Mouse (Mus musculus) ZHBTc4 (cell line): ENCODE data around the gene Zfp651.

Source experiments
- DNase-seq: peaks from one replicate; pipeline ENCODE4 v3.0.0-alpha.2; 2011; ENCODE audit warnings: low read depth, low spot score

Zfp651 gene

GRCm38 (mm10) chr9:121759091-121760081 lies at the start of gene Zfp651:
Gene Zfp651 (plus strand): TSS chr9:121759330.
- DNase-seq, result peak; percentile 65

GRCm38 (mm10) chr9:121709898-121710583 lies 49.1 kb upstream of the Zfp651 start, which contains the start of gene Ss18l2:
Gene Ss18l2 (plus strand): TSS chr9:121710329.
- peak; percentile 100 for DNase-seq

- no peak for DNase-seq
Measured at GRCm38 (mm10) chr9:121710584-121710975, 48.5 kb upstream of the Zfp651 start.

GRCm38 (mm10) chr9:121717048-121717447 lies 42.1 kb upstream of the Zfp651 start:
- DNase-seq, result no peak

- DNase-seq, result peak; percentile 32
Measured at GRCm38 (mm10) chr9:121718070-121718705, 40.9 kb upstream of the Zfp651 start.

GRCm38 (mm10) chr9:121718792-121719318 lies 40.3 kb upstream of the Zfp651 start, which contains the start of gene Nktr:
Gene Nktr (plus strand): TSS chr9:121719169.
- peak; percentile 99 for DNase-seq

GRCm38 (mm10) chr9:121719347-121720331 lies 39.5 kb upstream of the Zfp651 start:
- DNase-seq, result peak; percentile 54

- no peak for DNase-seq
Measured at GRCm38 (mm10) chr9:121740490-121740889, 18.6 kb upstream of the Zfp651 start.

- no peak for DNase-seq
Measured at GRCm38 (mm10) chr9:121741168-121741567, 18.0 kb upstream of the Zfp651 start.

- no peak for DNase-seq
Measured at GRCm38 (mm10) chr9:121744051-121744450, 15.1 kb upstream of the Zfp651 start.

GRCm38 (mm10) chr9:121752774-121753173 lies 6.4 kb upstream of the Zfp651 start:
- DNase-seq, result no peak

GRCm38 (mm10) chr9:121754624-121755023 lies 4.5 kb upstream of the Zfp651 start:
- DNase-seq, result no peak

GRCm38 (mm10) chr9:121756785-121757184 lies 2.3 kb upstream of the Zfp651 start:
- no peak for DNase-seq

GRCm38 (mm10) chr9:121757432-121757831 lies 1.7 kb upstream of the Zfp651 start:
- DNase-seq, result no peak

- DNase-seq, result no peak
Measured at GRCm38 (mm10) chr9:121757835-121758814, 1.0 kb upstream of the Zfp651 start.

GRCm38 (mm10) chr9:121760271-121761090 lies 1.4 kb downstream of the Zfp651 start:
- peak; percentile 69 for DNase-seq

GRCm38 (mm10) chr9:121761091-121761665 lies 2.0 kb downstream of the Zfp651 start:
- DNase-seq, result no peak

GRCm38 (mm10) chr9:121761787-121762186 lies 2.7 kb downstream of the Zfp651 start:
- no peak for DNase-seq
